Mouse (Mus musculus): ENCODE data around the gene Pofut1.
"Not testable (repeated sequence)": the region's sequence is repeated elsewhere in the genome, so short reads cannot be mapped to it uniquely, and the experiment has no call there.

The Pofut1 gene

DNA sequence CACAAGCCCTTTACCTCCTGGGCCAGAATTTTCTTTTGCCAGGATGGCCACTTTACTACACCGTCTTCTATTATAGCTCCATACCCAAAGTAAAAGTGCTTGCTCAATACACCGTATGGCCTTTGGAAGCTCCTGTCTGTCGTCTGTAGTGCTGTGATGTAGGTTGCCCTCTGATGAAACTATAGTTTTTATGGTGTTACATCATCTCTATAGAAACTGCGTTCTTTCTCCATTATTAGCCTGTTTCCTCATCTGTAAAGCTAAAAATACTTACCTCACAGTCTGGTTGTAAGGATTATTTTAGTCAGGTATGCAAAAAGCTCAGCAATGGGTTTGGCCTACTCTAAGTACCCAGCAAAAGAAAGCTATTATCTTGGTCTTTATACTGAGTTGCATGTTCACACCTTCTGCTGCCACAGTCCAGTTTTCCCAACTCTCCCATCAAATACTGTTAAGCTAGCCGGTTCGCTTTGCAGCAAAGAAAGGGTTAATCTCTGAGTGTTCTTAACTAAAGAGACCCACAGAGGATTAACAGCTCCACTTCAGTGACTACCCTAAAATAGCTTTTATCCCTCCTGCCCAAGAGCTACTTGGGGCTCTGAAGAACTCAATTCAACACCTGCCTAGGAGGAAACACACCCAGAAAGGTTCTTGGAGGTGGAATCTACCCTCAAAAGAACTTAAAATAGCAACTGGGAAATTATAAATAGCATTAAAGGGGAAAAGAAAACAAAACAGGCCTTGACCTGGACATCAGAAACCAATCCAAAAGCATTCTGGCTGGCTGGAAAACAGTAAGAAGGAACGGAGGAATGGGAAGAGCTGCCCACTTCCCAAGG is 2.1 kb upstream of the Pofut1 start:
- no peak for DNase-seq (ENCODE audit: low spot score in 2 of 2)

DNA sequence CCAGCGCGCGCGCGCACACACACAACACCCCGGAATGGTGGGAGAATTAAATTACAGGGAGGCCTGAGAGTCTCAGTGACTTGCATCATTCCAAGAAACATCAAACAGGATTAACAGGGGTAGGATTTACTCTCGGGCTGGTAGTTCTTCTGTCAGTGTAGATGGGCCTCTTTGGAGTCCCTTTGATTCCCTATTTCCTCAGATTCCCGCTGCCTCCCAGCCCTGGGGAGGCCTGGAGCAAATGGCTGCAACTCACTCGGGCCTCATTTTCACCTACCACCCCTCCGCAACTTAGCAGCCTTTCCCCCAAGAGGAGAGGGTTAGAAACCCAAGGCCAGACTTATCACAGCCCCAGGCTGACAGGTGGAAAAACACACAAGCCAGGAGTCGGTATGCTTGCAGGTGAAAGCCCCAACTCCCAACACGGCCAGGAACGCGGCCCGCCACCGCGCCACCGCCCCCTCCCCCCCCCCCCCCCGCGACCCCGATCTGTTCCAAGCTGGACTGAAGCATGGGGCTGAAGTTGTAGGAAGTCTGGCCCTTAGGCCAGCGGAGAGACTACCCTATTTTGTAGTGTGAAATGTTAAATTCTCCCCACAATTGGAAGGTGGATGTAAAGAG is 1.4 kb upstream of the Pofut1 start:
- DNase-seq (ENCODE audit: low spot score in 2 of 2) = no peak

DNA sequence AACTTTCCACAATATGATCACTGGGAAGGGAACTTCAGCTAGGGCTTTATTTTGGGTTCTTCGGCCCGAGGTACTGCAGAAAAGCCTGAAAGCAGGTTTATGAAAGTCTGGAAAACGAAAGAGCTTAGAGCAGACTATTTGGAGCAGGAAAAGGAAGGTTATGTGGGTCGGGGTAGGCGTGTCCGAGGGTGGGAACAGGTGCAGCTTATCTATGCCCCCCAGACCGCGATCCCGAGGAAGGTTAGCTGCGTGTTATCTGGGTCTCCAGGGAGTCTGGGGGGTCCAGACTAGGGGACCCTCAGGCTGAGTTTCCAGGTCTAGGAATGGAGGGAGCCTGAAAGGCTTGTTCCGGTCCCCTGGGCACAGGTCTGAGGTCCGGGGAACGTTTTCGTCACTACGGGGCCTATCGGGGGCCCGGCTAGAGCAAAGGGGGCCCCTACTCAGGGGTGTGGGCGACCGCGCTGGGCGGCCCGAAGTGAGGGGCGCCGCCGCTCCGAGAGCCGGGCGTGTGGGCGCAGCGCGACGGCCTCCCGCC is 565 bp upstream of the Pofut1 start:
- no peak for DNase-seq (ENCODE audit: low spot score in 2 of 2)

DNA sequence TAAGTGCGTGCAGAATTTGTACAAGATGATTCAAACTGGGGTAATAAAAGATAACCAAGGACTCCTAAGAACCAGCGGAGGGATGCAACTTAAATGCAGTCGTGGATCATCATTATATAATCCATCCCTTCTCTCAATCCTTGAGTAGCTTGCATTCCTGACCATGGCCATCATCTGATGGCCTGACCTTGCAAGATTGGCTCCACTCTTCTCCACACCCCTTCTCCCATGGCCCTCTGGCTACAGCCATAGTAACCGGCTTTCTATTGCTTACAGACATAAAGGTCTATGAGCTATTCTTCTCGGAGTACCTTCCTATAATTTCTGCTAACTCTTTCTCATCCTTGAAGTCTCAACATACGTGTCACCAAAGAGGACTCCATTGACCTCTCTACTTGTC is 823 bp downstream of the Pofut1 start:
- no peak for DNase-seq (ENCODE audit: low spot score in 2 of 2)

DNA sequence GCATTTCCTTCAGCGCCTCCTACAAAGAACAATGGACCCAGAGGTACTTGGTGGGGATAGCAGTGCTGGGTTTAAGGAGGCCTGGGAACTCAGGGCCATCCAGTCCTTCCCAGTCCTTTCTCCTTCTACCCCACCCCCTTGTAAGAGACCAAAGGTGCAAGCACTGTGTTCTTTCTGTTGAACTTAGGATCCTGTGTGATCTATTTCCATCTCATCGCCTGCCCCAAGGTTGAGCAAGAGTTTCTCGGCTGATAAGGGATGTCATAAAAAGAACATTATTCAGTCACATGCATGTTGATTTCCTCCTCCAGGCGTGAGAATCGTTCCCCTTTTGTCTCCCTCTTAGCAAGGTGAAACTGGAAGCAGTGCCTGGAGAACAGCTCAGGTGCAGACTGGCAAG is 8.4 kb downstream of the Pofut1 start:
- DNase-seq (ENCODE audit: low spot score in 2 of 2) = no peak

DNA sequence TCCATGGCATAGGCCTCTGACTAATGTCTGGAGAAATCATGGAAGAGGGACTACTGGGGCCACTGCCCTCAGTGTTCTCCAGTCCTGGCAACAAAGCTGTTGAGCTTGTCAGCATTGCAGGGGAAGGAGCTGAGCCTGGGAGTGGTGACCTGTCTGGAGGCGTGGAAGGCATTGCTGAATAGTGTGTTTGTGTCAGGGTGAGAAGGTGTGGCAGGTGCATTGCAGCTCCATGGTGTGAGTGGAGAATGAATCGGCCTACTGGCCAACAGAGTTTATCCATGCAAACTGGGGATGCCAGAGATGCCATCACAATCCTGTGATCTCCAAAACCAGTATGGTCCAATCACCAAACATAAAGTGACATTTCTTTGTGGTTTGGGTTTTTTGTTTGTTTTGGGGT is 15.3 kb downstream of the Pofut1 start:
- DNase-seq (ENCODE audit: low spot score in 2 of 2) = no peak

DNA sequence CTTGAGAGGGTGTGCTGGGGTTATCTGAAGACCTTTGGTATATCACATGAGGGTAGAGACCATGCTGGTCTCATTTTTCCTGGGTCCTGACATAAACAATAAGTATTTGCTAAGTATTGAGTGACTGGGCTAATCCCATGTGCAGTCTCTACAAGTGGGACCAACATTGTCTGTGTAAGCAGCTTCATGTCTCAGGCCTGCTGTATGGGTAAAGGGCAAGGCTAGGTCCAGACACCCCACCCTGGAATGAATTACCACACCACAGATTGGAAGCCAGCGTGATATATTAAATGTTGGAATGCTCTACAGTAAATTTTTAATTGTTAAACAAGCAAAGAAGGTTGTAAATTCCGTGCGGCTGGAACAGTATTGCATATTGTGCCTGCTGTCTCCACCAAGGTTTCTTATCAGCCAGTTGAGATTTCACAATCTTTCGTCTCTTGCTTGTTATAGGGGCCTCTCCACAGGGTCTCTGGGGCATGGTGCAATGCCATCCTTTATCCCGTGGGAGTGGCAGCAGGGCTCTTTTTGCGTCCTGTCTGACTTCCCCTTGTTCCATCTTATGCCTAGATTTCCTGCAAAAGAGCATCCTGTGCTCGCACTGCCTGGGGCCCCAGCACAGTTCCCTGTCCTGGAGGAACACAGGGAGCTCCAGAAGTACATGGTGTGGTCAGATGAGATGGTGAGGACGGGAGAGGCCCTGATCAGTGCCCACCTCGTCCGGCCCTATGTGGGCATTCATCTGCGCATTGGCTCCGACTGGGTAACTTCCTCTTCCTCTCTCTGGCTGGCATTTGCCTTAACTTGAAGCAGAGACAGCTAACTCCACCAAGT is 17.9 kb downstream of the Pofut1 start:
- DNase-seq (ENCODE audit: low spot score in 2 of 2) = no peak

DNA sequence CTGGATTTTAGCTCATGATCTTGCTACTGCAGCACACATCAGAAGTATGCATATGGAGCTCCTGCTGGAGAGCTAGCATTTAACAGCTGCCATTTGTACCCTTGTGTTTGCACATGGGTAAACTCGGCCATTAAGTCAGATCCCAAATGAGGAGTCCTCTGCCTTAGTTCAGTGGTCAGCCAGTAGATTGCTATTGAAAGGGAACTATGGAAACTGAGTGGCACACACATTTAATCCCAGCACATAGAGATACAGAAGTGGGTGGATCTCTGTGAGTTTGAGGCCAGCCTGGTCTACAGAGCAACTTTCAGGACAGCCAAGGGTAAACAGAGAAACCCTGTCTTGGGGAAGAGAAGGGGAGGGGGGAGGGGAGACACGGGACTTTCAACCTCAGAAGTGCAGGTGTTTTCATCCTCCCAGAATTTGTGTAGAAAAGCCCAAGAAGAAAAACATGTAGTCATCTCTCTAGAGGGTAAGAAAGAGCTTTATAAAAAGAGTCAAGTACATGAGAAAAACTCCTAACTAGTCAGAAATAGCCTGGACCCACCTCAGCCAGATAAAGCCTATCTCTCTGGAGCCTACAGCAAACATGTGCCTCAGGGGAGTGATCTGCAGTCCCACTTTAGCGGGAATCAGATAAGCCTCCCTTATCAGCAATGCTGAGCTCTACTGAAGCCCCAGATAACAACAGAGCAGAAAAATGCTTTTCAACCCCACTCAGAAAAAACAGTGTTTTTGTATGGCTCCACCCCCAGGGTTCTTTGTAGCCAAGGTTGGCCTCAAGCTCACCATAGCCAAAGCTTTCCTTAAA is 18.7 kb downstream of the Pofut1 start:
- DNase-seq (ENCODE audit: low spot score in 2 of 2) = no peak

DNA sequence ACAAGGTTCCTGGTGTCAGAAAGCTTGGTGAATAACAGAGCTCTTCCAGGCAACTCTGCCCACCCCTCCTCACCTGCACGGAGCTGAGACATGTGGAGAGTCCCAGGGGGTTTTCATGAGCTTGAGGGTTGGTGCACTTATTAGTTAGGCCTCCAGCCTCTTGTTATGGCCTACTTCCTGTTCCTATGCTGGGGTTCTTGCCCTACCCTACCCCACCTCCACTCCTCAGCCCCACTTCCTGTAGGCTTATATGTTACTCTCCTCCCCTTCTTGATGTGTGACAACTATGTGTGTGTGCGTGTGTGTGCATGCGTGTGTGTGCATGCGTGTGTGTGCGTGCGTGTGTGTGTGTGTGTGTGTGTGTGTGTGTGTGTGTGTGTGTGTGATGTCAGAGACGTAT is 21.7 kb downstream of the Pofut1 start:
- no peak for DNase-seq (ENCODE audit: low spot score in 2 of 2)

DNA sequence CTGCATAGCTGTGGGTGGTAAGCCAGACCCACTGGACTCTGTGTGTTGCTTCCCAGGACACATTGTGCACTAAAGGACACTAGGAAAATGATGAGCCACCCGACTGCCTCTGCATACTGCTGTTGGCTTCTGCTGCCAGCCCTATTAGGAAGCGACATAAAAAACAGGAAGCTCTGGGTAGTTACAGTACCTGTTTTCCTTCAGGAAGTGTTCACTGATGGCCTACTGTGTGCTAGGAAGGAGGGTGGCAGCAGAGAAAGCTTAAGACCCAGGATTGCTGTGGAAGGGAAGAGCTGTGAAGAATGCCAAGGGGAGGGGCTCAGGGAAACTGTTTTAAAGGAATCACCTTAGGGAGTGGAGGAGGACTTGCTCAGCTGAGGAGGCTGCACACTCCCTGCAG is 26.0 kb downstream of the Pofut1 start:
- no peak for DNase-seq (ENCODE audit: low spot score in 2 of 2)

DNA sequence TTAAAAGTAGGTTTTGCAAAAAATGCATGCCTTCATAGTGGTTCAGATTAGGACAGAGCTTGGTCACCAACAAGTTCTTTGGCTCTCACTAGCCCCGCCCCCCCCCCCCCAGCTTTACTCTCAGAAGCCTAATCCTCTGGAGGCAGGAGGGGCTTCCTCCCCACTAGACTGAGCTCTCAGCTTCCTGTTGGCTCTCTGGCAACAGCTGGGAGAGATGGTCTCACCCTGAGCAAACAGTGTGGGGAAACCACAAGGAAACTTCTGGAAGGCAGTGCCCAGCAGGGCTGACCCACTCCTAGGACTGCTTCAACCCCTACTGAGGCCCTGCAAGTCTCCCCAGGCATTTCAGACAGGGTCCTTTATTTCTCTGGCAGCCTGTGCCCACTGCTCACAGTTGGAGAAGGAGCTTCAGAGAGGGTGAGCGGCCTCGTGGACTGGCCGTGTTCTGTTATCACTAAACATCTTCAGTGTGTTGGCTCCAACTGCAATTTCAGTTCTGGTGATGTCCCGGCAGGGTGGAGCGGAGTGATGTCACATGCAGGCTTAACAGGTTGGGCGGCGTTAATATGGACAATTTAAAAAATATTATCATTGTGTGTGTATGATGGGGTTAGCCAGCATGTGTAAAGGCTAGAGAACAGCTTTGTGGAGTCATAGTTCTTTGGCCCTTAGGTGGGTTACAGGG is 29.0 kb downstream of the Pofut1 start:
- not testable (repeated sequence) for DNase-seq (ENCODE audit: low spot score in 2 of 2)

DNA sequence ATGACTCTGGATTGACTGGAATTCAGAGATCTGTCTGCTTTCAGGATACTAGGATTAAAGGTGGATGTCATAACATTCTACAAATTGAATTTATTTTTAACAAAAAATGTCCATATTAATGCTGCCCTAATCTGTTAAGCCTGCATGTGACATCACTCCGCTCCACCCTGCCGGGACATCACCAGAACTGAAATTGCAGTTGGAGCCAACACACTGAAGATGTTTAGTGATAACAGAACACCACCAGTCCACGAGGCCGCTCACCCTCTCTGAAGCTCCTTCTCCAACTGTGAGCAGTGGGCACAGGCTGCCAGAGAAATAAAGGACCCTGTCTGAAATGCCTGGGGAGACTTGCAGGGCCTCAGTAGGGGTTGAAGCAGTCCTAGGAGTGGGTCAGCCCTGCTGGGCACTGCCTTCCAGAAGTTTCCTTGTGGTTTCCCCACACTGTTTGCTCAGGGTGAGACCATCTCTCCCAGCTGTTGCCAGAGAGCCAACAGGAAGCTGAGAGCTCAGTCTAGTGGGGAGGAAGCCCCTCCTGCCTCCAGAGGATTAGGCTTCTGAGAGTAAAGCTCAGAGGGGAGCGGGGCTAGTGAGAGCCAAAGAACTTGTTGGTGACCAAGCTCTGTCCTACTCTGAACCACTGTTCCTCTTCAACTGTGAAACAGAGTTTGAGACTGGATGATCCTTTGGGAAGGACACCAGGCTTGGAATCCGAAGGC is 33.0 kb downstream of the Pofut1 start:
- not testable (repeated sequence) for DNase-seq (ENCODE audit: low spot score in 2 of 2)

DNA sequence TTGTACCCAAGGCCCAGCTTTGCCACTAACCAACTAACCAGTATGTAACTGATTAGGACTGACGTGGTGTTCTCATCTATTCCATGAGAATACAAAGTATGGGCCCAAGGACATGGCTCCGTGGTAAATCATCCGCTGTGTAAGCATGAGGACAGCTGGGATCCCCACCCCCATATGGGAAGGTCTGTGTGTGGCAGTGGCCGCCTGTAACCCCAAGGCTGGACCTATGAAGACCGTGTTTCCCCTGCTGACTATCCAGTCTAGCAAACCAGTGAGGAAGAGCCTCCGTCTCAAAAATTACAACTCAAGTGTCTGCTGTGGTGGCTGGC is 33.5 kb downstream of the Pofut1 start:
- no peak for DNase-seq (ENCODE audit: low spot score in 2 of 2)

DNA sequence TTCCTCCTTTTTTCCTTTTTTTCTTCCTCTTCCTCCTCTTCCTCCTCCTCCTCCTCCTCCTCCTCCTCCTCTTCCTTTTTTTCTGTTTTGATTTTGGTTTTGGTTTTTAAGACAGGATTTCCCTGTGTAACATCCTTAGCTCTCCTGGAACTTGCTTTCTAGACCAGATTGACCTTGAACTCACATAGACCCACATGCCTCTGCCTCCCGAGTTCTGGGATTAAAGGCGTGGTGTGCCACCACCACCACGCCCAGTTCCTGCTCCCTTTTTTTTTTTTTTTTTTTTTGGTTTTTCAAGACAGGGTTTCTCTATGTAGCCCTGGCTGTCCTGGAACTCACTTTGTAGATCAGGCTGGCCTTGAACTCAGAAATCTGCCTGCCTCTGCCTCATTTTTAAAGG is 34.2 kb downstream of the Pofut1 start:
- not testable (repeated sequence) for DNase-seq (ENCODE audit: low spot score in 2 of 2)

DNA sequence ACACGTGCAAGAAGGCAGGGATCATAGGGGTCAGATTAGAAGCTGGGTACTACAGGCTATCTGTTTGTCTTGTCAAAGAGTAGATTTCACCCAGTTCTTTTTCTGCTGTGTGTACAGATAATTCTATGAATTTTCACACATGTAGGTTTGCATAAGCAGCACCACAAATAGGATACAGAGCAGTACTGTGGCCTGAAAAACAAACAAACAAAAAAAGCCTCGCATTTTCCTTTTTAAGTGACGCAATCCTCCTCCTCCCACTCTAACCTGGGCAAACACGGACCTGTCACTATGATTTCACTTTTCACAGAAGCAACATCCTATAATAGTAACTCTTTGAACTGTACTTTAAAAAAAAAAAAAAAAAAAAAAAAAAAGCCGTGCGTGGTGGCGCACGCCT is 35.1 kb downstream of the Pofut1 start:
- DNase-seq (ENCODE audit: low spot score in 2 of 2) = no peak

DNA sequence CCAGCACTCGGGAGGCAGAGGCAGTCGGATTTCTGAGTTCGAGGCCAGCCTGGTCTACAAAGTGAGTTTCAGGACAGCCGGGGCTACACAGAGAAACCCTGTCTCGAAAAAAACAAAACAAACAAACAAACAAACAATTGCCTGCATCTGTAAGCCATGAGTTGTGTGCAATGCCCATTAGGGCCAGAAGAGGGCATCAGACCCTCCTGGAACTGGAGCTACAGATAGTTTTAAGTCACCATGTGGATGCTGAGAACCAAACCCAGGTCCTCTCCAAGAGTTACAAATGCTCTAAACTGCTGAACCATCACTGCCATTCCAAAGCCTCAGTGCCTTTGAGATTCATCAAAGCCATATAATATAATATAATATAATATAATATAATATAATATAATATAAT is 35.5 kb downstream of the Pofut1 start:
- DNase-seq (ENCODE audit: low spot score in 2 of 2) = not testable (repeated sequence)

DNA sequence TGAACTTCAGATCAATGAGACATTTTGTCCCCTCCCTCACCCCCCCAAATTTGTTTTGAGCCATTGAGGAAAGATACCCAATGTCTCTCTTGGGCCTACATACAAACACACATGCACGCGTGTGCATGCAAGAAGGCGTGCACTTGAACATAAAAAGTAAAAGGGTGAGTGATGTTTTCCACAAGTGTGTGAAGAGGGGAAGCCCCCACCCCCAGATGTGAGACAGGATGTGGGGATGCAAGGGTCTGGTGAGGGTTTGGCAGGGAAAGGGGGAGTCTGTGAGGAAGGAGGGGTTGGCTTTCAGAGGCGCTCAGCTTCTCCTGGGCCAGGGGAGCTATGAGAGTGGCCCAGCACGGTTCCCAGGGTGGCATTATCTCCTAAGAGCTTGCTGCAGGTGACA is 37.0 kb downstream of the Pofut1 start:
- no peak for DNase-seq (ENCODE audit: low spot score in 2 of 2)

DNA sequence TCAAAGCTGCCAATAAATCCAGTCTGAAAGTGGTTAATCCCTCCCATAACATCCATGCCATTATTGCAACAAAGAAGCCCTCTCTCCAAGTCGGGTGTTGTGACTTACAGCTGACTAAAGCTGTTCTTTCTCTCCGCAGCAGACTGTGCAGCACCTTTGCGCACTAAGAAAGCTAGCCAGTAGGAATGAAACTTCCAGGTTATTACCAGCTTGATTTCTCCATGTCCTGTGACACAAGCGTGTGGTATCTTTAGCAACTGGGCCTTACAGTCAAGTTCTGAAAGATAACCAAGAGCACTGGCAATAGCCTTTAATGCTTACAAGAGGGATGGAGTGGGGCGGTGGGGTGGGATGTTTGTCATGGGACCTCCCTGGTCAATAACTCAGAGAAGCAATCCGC is 42.6 kb downstream of the Pofut1 start:
- DNase-seq (ENCODE audit: low spot score in 2 of 2) = no peak

DNA sequence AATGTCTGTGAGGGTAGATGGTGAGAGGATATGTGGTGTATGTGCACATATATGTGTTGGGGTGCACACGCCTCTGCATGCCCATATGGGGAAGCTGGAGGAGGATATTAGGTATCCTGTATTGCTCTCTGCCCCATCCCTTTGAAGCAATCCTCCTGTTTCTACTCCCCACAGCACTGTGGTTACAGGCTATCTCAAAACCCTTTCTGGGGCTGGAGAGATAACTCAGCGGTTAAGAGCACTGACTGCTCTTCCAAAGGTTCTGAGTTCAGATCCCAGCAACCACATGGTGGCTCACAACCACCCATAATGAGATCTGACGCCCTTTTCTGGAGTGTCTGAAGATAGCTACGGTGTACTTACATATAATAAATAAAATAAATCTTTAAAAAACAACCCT is 45.2 kb downstream of the Pofut1 start:
- no peak for DNase-seq (ENCODE audit: low spot score in 2 of 2)

DNA sequence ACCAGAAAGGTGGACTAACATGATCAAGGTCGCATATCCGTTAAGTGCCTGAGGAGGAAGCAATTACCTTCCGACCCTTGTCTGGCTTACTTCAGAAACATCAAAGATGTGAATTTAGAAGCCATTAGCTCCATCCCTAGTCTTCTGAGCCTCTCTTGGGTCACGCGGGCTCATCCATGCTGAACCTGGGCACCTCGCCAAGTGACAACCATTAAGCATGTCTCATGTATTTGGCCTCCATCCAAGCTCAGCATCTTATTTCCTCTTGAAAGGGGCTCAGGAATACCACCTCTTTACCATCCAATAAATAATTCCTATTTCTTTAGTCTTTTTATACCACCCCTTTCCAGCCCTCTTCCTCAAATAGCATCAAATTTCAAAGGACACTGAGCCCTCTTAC is 46.5 kb downstream of the Pofut1 start:
- no peak for DNase-seq (ENCODE audit: low spot score in 2 of 2)

All from frontal cortex, postnatal 14 days (tissue).